Mouse (Mus musculus) thymus, adult 2 months (tissue): Measurements from ENCODE around the gene Mthfd1l.

ENCODE experiments used
- CTCF ChIP-seq: fragments of 200-500 bp; IDR thresholded peaks from 2 replicates; pipeline ENCODE4 v1.5.1; 2012; ENCODE audit warnings: mild to moderate bottlenecking, control low read depth, low read length, moderate library complexity, borderline replicate concordance; ENCODE audit not compliant: control insufficient read depth, poor library complexity, insufficient read depth; ENCODE audit errors: extremely low read depth
- POLR2A ChIP-seq: fragments of 200-500 bp; IDR thresholded peaks from 2 replicates; pipeline ENCODE4 v1.6.1; 2012; ENCODE audit warnings: mild to moderate bottlenecking, low read length, control low read depth, moderate library complexity; ENCODE audit not compliant: control insufficient read depth, poor library complexity, insufficient read depth; ENCODE audit errors: extremely low read depth

DNA sequence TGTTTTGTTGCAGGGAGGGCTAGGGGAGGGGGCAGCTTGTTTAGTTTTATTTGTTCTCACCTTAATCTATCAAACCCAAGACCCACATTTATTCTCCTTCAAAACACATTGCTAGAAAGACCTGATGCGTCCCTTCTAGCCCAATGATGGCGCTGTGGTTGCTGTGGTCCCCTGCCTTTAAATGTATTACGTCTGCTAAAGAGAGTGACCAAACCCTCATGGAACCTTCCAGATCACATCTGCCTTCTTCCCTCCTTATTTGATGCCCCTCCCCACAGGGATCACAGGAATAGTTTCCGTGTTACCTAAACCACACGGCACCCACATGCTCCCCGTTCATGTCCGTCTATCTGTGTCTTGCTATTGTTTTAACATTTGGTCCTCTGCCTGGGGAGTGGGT is 32.3 kb downstream of the Mthfd1l start:
- TF ChIP-seq POLR2A (no peak), CTCF (no peak)
